Mouse (Mus musculus) MEL (cell line): Measurements from ENCODE around the gene Cables2. TPM values are rescaled to one million over a fixed set of nuclear protein-coding genes. Genes with fewer than 3 reads are reported as not detected.

Experiments used
- DNase-seq: peaks from one replicate; pipeline ENCODE4 v3.0.0; 2011; ENCODE audit warnings: low read depth, low spot score
- H3K27ac ChIP-seq: 2 replicates; pipeline ENCODE4 v1.5.1; 2012; ENCODE audit warnings: low read depth, mild to moderate bottlenecking, control low read depth, low read length, moderate library complexity; ENCODE audit not compliant: control insufficient read depth
- H3K27me3 ChIP-seq, 2 experiments: fragments of 150-350 bp in 1 of 2; sonication (generic) in 1 of 2; 2 replicates each; pipeline ENCODE4 v1.6.1; 2012; ENCODE audit warnings: low read length in 2 of 2, mild to moderate bottlenecking in 2 of 2, improper control_type of control experiment in 1 of 2, moderate library complexity in 1 of 2; ENCODE audit not compliant: insufficient read depth in 2 of 2, control insufficient read depth in 1 of 2
- H3K36me3 ChIP-seq, 2 experiments: 2 replicates each; pipeline ENCODE4 v1.6.1; 2012 to 2014; ENCODE audit warnings: low read length in 2 of 2, improper control_type of control experiment in 1 of 2, inconsistent platforms in 1 of 2, mild to moderate bottlenecking in 1 of 2; ENCODE audit not compliant: insufficient read depth in 2 of 2, control insufficient read depth in 1 of 2
- H3K4me1 ChIP-seq, 2 experiments: fragments of 150-350 bp in 1 of 2; sonication (generic) in 1 of 2; 2 replicates each; pipeline ENCODE4 v1.6.1; 2012; ENCODE audit warnings: low read length in 2 of 2, improper control_type of control experiment in 1 of 2, mild to moderate bottlenecking in 1 of 2; ENCODE audit not compliant: insufficient read depth in 2 of 2, control insufficient read depth in 1 of 2
- H3K4me3 ChIP-seq, 2 experiments: fragments of 150-350 bp in 1 of 2; sonication (generic) in 1 of 2; 2 replicates each; pipeline ENCODE4 v1.5.1; 2012; ENCODE audit warnings: low read depth in 2 of 2, low read length in 2 of 2, mild to moderate bottlenecking in 2 of 2, moderate library complexity in 2 of 2, control low read depth in 1 of 2, improper control_type of control experiment in 1 of 2; ENCODE audit not compliant: control insufficient read depth in 1 of 2, insufficient read depth in 1 of 2
- H3K79me2 ChIP-seq: 2 replicates; pipeline ENCODE4 v1.6.1; 2012; ENCODE audit warnings: mild to moderate bottlenecking, low read length, moderate library complexity; ENCODE audit not compliant: control insufficient read depth, poor library complexity, insufficient read depth
- H3K9ac ChIP-seq: 2 replicates; pipeline ENCODE4 v1.6.1; 2012; ENCODE audit warnings: low read depth, mild to moderate bottlenecking, control low read depth, low read length, moderate library complexity; ENCODE audit not compliant: control insufficient read depth, poor library complexity, severe bottlenecking
- H3K9me3 ChIP-seq: fragments of 150-350 bp; sonication (generic); replicated peaks from 2 replicates; pipeline ENCODE4 v1.6.1; 2012; ENCODE audit warnings: mild to moderate bottlenecking, low read length, improper control_type of control experiment, moderate library complexity; ENCODE audit not compliant: insufficient read depth
- CHD1 ChIP-seq: IDR thresholded peaks from 2 replicates; pipeline ENCODE4 v1.6.1; 2012; ENCODE audit warnings: low read depth, mild to moderate bottlenecking, inconsistent platforms, low read length, improper control_type of control experiment
- CTCF ChIP-seq, 3 experiments: IDR thresholded peaks in 2 of 3; conservative IDR thresholded peaks in 1 of 3; 2 replicates each; pipeline ENCODE4 v1.5.1; 2011 to 2012; ENCODE audit warnings: low read length in 3 of 3, low read depth in 2 of 3, mild to moderate bottlenecking in 2 of 3, improper control_type of control experiment in 1 of 3, inconsistent platforms in 1 of 3, mixed read lengths in 1 of 3, moderate library complexity in 1 of 3; ENCODE audit not compliant: control insufficient read depth in 1 of 3, insufficient read depth in 1 of 3, poor library complexity in 1 of 3, severe bottlenecking in 1 of 3
- E2F4 ChIP-seq: IDR thresholded peaks from 2 replicates; pipeline ENCODE4 v1.6.1; 2011; ENCODE audit warnings: low read depth, low read length, improper control_type of control experiment, borderline replicate concordance
- ELF1 ChIP-seq: IDR thresholded peaks from 2 replicates; pipeline ENCODE4 v1.6.1; 2014; ENCODE audit warnings: low read depth, mild to moderate bottlenecking, inconsistent platforms, low read length, improper control_type of control experiment, moderate library complexity
- GATA1 ChIP-seq: IDR thresholded peaks from 2 replicates; pipeline ENCODE4 v1.6.1; 2011; ENCODE audit warnings: low read depth, low read length, improper control_type of control experiment
- JUND ChIP-seq: IDR thresholded peaks from 2 replicates; pipeline ENCODE4 v1.6.1; 2011; ENCODE audit warnings: low read depth, mild to moderate bottlenecking, improper control_type of control experiment, low read length
- KAT2A ChIP-seq: conservative IDR thresholded peaks from 2 replicates; pipeline ENCODE4 v1.6.1; 2012; ENCODE audit warnings: low read depth, low read length, improper control_type of control experiment, inconsistent platforms
- MAX ChIP-seq: IDR thresholded peaks from 2 replicates; pipeline ENCODE4 v1.6.1; 2011; ENCODE audit warnings: low read length, improper control_type of control experiment
- MEF2A ChIP-seq: IDR thresholded peaks from 2 replicates; pipeline ENCODE4 v1.6.1; 2014; ENCODE audit warnings: low read depth, mild to moderate bottlenecking, inconsistent platforms, low read length, improper control_type of control experiment; ENCODE audit not compliant: poor library complexity, insufficient replicate concordance, severe bottlenecking; ENCODE audit errors: extremely low read depth
- MYB ChIP-seq: IDR thresholded peaks from 2 replicates; pipeline ENCODE4 v1.6.1; 2011; ENCODE audit warnings: mild to moderate bottlenecking, low read depth, low read length, improper control_type of control experiment
- MYC ChIP-seq: IDR thresholded peaks from 2 replicates; pipeline ENCODE4 v1.6.1; 2011; ENCODE audit warnings: low read depth, mild to moderate bottlenecking, low read length, improper control_type of control experiment, moderate library complexity
- NRF1 ChIP-seq: IDR thresholded peaks from 2 replicates; pipeline ENCODE4 v1.6.1; 2014; ENCODE audit warnings: low read depth, mild to moderate bottlenecking, inconsistent platforms, low read length, improper control_type of control experiment, moderate library complexity; ENCODE audit not compliant: poor library complexity, insufficient read depth, severe bottlenecking
- RAD21 ChIP-seq: IDR thresholded peaks from 2 replicates; pipeline ENCODE4 v1.6.1; 2011; ENCODE audit warnings: mild to moderate bottlenecking, low read depth, low read length, improper control_type of control experiment
- RCOR1 ChIP-seq: IDR thresholded peaks from 2 replicates; pipeline ENCODE4 v1.6.1; 2012; ENCODE audit warnings: low read depth, mild to moderate bottlenecking, inconsistent platforms, low read length, improper control_type of control experiment
- UBTF ChIP-seq: IDR thresholded peaks from 2 replicates; pipeline ENCODE4 v1.6.1; 2012; ENCODE audit warnings: low read depth, mild to moderate bottlenecking, inconsistent platforms, low read length, improper control_type of control experiment, moderate library complexity, borderline replicate concordance; ENCODE audit not compliant: insufficient read depth
- USF1 ChIP-seq: IDR thresholded peaks from 2 replicates; pipeline ENCODE4 v1.6.1; 2014; ENCODE audit warnings: low read depth, mild to moderate bottlenecking, inconsistent platforms, low read length, improper control_type of control experiment, moderate library complexity
- ZKSCAN1 ChIP-seq: IDR thresholded peaks from 2 replicates; pipeline ENCODE4 v1.6.1; 2012; ENCODE audit warnings: low read depth, mild to moderate bottlenecking, inconsistent platforms, low read length, improper control_type of control experiment, moderate library complexity
- ZMIZ1 ChIP-seq: IDR thresholded peaks from 2 replicates; pipeline ENCODE4 v1.6.1; 2012; ENCODE audit warnings: low read depth, mild to moderate bottlenecking, inconsistent platforms, low read length, improper control_type of control experiment, moderate library complexity
- ZNF384 ChIP-seq: IDR thresholded peaks from 2 replicates; pipeline ENCODE4 v1.6.1; 2012; ENCODE audit warnings: low read depth, mild to moderate bottlenecking, inconsistent platforms, low read length, improper control_type of control experiment
- polyA plus RNA-seq, 2 experiments: library from polyadenylated mRNA; stranded (reverse) in 1 of 2; unstranded in 1 of 2; fragments of >175 nt in 1 of 2; fragments of >200 nt in 1 of 2; gene quantifications; 2 replicates each; pipeline versions ENCODE4 v1.2.1 to v1.2.4; 2012; ENCODE audit warnings: low replicate concordance in 2 of 2, low read depth in 1 of 2; ENCODE audit not compliant: insufficient read length in 2 of 2, insufficient read depth in 1 of 2, missing spikeins in 1 of 2
- total RNA-seq: library from RNA; depleted of rRNA; stranded (reverse); fragments of 300-350 nt; gene quantifications from 2 replicates; pipeline ENCODE4 v1.2.3, GENCODE M21; 2012

The Cables2 gene
- total and polyA plus RNA-seq, 3 experiments, result 10.7 to 16.7 TPM; not detected in 1

- Histone ChIP-seq H3K27me3 (peaks cover 0 to 1% of the 10 kb centered on the region in 2 experiments; a peak in 3 of 4 replicates), H3K27ac (no peak overlapping the region), H3K36me3 (no peaks in the 10 kb centered on the region), H3K4me3 (no peak overlapping the region), H3K9me3 (no peaks in the 10 kb centered on the region), H3K4me1 (no peaks in the 10 kb centered on the region), H3K9ac (no peak overlapping the region), H3K79me2 (no peaks in the 10 kb centered on the region)
- TF ChIP-seq MEF2A, result no peak
- no peak for DNase-seq
Observed at GRCm38 (mm10) chr2:180317591-180317990, 44.3 kb upstream of the Cables2 start.

GRCm38 (mm10) chr2:180314292-180314691 lies 41.0 kb upstream of the Cables2 start:
- Histone ChIP-seq H3K9ac (no peak overlapping the region), H3K79me2 (no peaks in the 10 kb centered on the region), H3K36me3 (no peaks in the 10 kb centered on the region), H3K9me3 (no peaks in the 10 kb centered on the region), H3K4me3 (no peak overlapping the region), H3K4me1 (no peaks in the 10 kb centered on the region), H3K27me3 (peaks cover 0 to 1% of the 10 kb centered on the region in 2 experiments; a peak in 3 of 4 replicates), H3K27ac (no peak overlapping the region)
- no peak for DNase-seq
- TF ChIP-seq USF1, result no peak
- TF ChIP-seq ZKSCAN1, result no peak
- TF ChIP-seq MYC, result no peak
- no peak for TF ChIP-seq NRF1
- TF ChIP-seq MYB, result no peak
- no peak for TF ChIP-seq RCOR1
- TF ChIP-seq RAD21, result no peak
- TF ChIP-seq CTCF (IDR thresholded peaks at IDR 0.05 in 2 of 3, conservative IDR thresholded peaks at IDR 0.05 in 1 of 3; ENCODE audit: control insufficient read depth in 1 of 3, insufficient read depth in 1 of 3, low read depth in 2 of 3, low read length in 3 of 3, poor library complexity in 1 of 3, severe bottlenecking in 1 of 3), result no peak
- TF ChIP-seq JUND, result no peak
- TF ChIP-seq ZMIZ1, result no peak
- no peak for TF ChIP-seq E2F4
- no peak for TF ChIP-seq MAX
- TF ChIP-seq ZNF384, result no peak
- TF ChIP-seq GATA1, result no peak
- no peak for TF ChIP-seq CHD1
- TF ChIP-seq MEF2A, result no peak
- TF ChIP-seq ELF1, result no peak
- no peak for TF ChIP-seq UBTF
- TF ChIP-seq KAT2A, result no peak
